Comparison of ENCODE assay signal across 13 mouse cellular contexts in genomic region chr5:93097204-93097906, GRCm38 (mm10). TPM values are rescaled to one million over a fixed set of nuclear protein-coding genes. Genes with fewer than 3 reads are reported as not detected.
DNase-seq lines count a peak whose midpoint lies in the region; ATAC-seq and TF ChIP-seq lines count a peak whose summit lies in the region.
"Had no signal": no experiment of that assay in that cellular context is flagged by ENCODE, and none has a peak within 500 bp of the region (broad histone marks: within the 10 kb centered on the region; RNA-seq: fewer than 3 reads in every experiment).

No protein-coding gene starts in this region.

- 66% methylated on average over 13 of the region's 13 CpGs for WGBS in hindbrain, embryonic 14.5 days
- 58% methylated on average over 13 of the region's 13 CpGs for WGBS in hindbrain, postnatal 0 days
- WGBS in embryonic facial prominence, embryonic 14.5 days = 55% methylated on average over 13 of the region's 13 CpGs
- WGBS in limb, embryonic 10.5 days = 69% methylated on average over 13 of the region's 13 CpGs

- ATAC-seq in hindbrain, embryonic 14.5 days (ENCODE audit: low FRiP score) = no peak
- no peak for ATAC-seq in hindbrain, postnatal 0 days
- ATAC-seq in embryonic facial prominence, embryonic 14.5 days (ENCODE audit: low read depth) = no peak
- no peak for ATAC-seq in erythroblast, adult 5-6 weeks (replicated peaks; ENCODE audit: low FRiP score, poor library complexity, severe bottlenecking)
- ATAC-seq: CD4-positive, CD25-positive, alpha-beta regulatory T cell, adult 4 months had no signal

- H3K4me3 ChIP-seq in hindbrain, embryonic 14.5 days (replicated peaks; ENCODE audit: low read length) = no peak overlapping the region
- H3K4me3 ChIP-seq in hindbrain, postnatal 0 days (ENCODE audit: low read length) = no peak overlapping the region
- H3K4me3 ChIP-seq in E14TG2a.4 (replicated peaks; ENCODE audit: low read length) = 0 out of 2 replicates have a peak overlapping the region, but pooled peaks have one; percentile 37
- no peak overlapping the region for H3K4me3 ChIP-seq in embryonic facial prominence, embryonic 14.5 days (ENCODE audit: low read depth, low read length)
- H3K4me3 ChIP-seq in limb, embryonic 10.5 days = 0 out of 2 replicates have a peak overlapping the region, but pooled peaks have one; percentile 1
- H3K4me3 ChIP-seq: liver, embryonic 15.5 days had no signal

- H3K4me1 ChIP-seq in hindbrain, embryonic 14.5 days (replicated peaks; ENCODE audit: control insufficient read depth, insufficient read depth, low read length) = peaks cover 40% of the 10 kb centered on the region
- peaks cover 16% of the 10 kb centered on the region for H3K4me1 ChIP-seq in hindbrain, postnatal 0 days (ENCODE audit: insufficient read depth, low read length)
- peaks cover 85% of the 10 kb centered on the region for H3K4me1 ChIP-seq in E14TG2a.4 (replicated peaks; ENCODE audit: low read depth, low read length)
- peaks cover 65% of the 10 kb centered on the region for H3K4me1 ChIP-seq in embryonic facial prominence, embryonic 14.5 days (ENCODE audit: control insufficient read depth, insufficient read depth, low read length)
- peaks cover 71% of the 10 kb centered on the region for H3K4me1 ChIP-seq in limb, embryonic 10.5 days

- H3K27me3 ChIP-seq in hindbrain, embryonic 14.5 days (ENCODE audit: control insufficient read depth, insufficient read depth, low read length) = no peaks in the 10 kb centered on the region
- H3K27me3 ChIP-seq in hindbrain, postnatal 0 days (ENCODE audit: insufficient read depth, low read length) = no peaks in the 10 kb centered on the region
- H3K27me3 ChIP-seq in E14TG2a.4 (ENCODE audit: insufficient read depth, low read length) = peaks cover 1% of the 10 kb centered on the region; the same call in 1 of the 2 replicates
- H3K27me3 ChIP-seq in embryonic facial prominence, embryonic 14.5 days (replicated peaks; ENCODE audit: control insufficient read depth, insufficient read depth, low read length) = no peaks in the 10 kb centered on the region
- no peaks in the 10 kb centered on the region for H3K27me3 ChIP-seq in limb, embryonic 10.5 days (ENCODE audit: low read depth, poor library complexity, severe bottlenecking)

- H3K9ac ChIP-seq in hindbrain, embryonic 14.5 days = no peak overlapping the region
- H3K9ac ChIP-seq in hindbrain, postnatal 0 days (replicated peaks; ENCODE audit: low read length) = no peak overlapping the region
- no peak overlapping the region; the same call in 1 of the 2 replicates for H3K9ac ChIP-seq in embryonic facial prominence, embryonic 14.5 days (ENCODE audit: low read depth, low read length)
- H3K9ac ChIP-seq: liver, embryonic 15.5 days had no signal

- H3K36me3 ChIP-seq in hindbrain, embryonic 14.5 days (replicated peaks; ENCODE audit: control insufficient read depth, insufficient read depth) = no peaks in the 10 kb centered on the region
- no peaks in the 10 kb centered on the region for H3K36me3 ChIP-seq in hindbrain, postnatal 0 days (ENCODE audit: insufficient read depth, low read length)
- peaks cover 35% of the 10 kb centered on the region for H3K36me3 ChIP-seq in E14TG2a.4 (ENCODE audit: insufficient read depth, low read length)
- H3K36me3 ChIP-seq in embryonic facial prominence, embryonic 14.5 days (ENCODE audit: control insufficient read depth, insufficient read depth, low read length) = 0 out of 2 replicates have a peak, but pooled peaks cover 2% of the 10 kb centered on the region
- peaks cover 46% of the 10 kb centered on the region for H3K36me3 ChIP-seq in limb, embryonic 10.5 days
- H3K36me3 ChIP-seq: liver, embryonic 15.5 days had no signal

- no peaks in the 10 kb centered on the region for H3K9me3 ChIP-seq in hindbrain, embryonic 14.5 days (ENCODE audit: control insufficient read depth, low read length)
- H3K9me3 ChIP-seq in hindbrain, postnatal 0 days (ENCODE audit: low read length) = no peaks in the 10 kb centered on the region
- H3K9me3 ChIP-seq in E14TG2a.4 (ENCODE audit: low read length) = no peaks in the 10 kb centered on the region
- no peaks in the 10 kb centered on the region for H3K9me3 ChIP-seq in embryonic facial prominence, embryonic 14.5 days (ENCODE audit: control insufficient read depth, low read length)
- H3K9me3 ChIP-seq in limb, embryonic 10.5 days (replicated peaks) = no peaks in the 10 kb centered on the region
- H3K9me3 ChIP-seq: liver, embryonic 15.5 days had no signal

- no peak overlapping the region for H3K27ac ChIP-seq in hindbrain, embryonic 14.5 days
- no peak overlapping the region for H3K27ac ChIP-seq in hindbrain, postnatal 0 days
- H3K27ac ChIP-seq in embryonic facial prominence, embryonic 14.5 days (replicated peaks; ENCODE audit: low read depth, low read length) = no peak overlapping the region
- H3K27ac ChIP-seq in limb, embryonic 10.5 days = no peak overlapping the region
- H3K27ac ChIP-seq: liver, embryonic 15.5 days had no signal

- TF ChIP-seq CTCF in hindbrain, postnatal 0 days (IDR thresholded peaks at IDR 0.05; ENCODE audit: low read depth) = no peak
- no peak for TF ChIP-seq CTCF in E14TG2a.4 (conservative IDR thresholded peaks at IDR 0.05; ENCODE audit: low read length)

- DNase-seq in hindbrain, embryonic 14.5 days (ENCODE audit: low spot score) = no peak
- no peak for DNase-seq in hindbrain, postnatal 0 days (ENCODE audit: low spot score)
- no peak for DNase-seq in embryonic facial prominence, embryonic 14.5 days (ENCODE audit: low spot score)
- no peak for DNase-seq in limb, embryonic 10.5 days (ENCODE audit: low spot score)
- DNase-seq in retina, embryonic 14.5 days (ENCODE audit: low spot score) = no peak
- no peak for DNase-seq in testis, postnatal 14 days (ENCODE audit: low spot score)
- DNase-seq: layer of hippocampus, postnatal 36 days had no signal

- peak overlapping the region; percentile 91; the same call in 1 of the 2 replicates for H3K4me2 ChIP-seq in hindbrain, embryonic 14.5 days (replicated peaks)
- no peak overlapping the region for H3K4me2 ChIP-seq in hindbrain, postnatal 0 days (ENCODE audit: low read depth, low read length)
- H3K4me2 ChIP-seq in embryonic facial prominence, embryonic 14.5 days (ENCODE audit: low read depth, low read length) = peak overlapping the region; percentile 89; the same call in 1 of the 2 replicates
- H3K4me2 ChIP-seq: liver, embryonic 15.5 days had no signal

RNA-seq across cellular contexts. Expression of gene Sept11, which starts 4.1 kb away (rescaled TPM):
- polyA plus RNA-seq in hindbrain, embryonic 14.5 days (2014; fragmentation: Nextera tagmentation; extraction: Ambion mirVana) = 155 and 163 TPM in 2 replicates
- total RNA-seq in hindbrain, postnatal 0 days (2014; rRNA removed) = 79.3 and 88.1 TPM in 2 replicates
- 92.2 and 92.5 TPM in 2 replicates for polyA plus RNA-seq in hindbrain, postnatal 0 days (2015; fragmentation: Nextera tagmentation; extraction: Ambion mirVana)
- polyA plus RNA-seq in embryonic facial prominence, embryonic 14.5 days (2014; fragmentation: Nextera tagmentation; extraction: Ambion mirVana) = 187 and 197 TPM in 2 replicates
- 340 and 390 TPM in 2 replicates for polyA plus RNA-seq in limb, embryonic 10.5 days (2016; fragmentation: Nextera tagmentation; extraction: Ambion mirVana)
- total RNA-seq in erythroblast, adult 5-6 weeks (2015; ENCODE audit: low replicate concordance) = 12.7 and 13.0 TPM in 2 replicates
- 6.1 and 15.5 TPM in 2 replicates for total RNA-seq in erythroblast, adult 5-6 weeks (2017; ENCODE audit: low replicate concordance)

RNA-seq across cellular contexts. Expression of gene Sowahb, which starts 52.5 kb away (rescaled TPM):
- not detected in 2 replicates for polyA plus RNA-seq in hindbrain, embryonic 14.5 days (2014; fragmentation: Nextera tagmentation; extraction: Ambion mirVana)
- total RNA-seq in hindbrain, postnatal 0 days (2014; rRNA removed) = 0.10 and 0.25 TPM in 2 replicates
- 0.04 and 0.08 TPM in 2 replicates for polyA plus RNA-seq in hindbrain, postnatal 0 days (2015; fragmentation: Nextera tagmentation; extraction: Ambion mirVana)
- 0.50 and 0.76 TPM in 2 replicates for polyA plus RNA-seq in embryonic facial prominence, embryonic 14.5 days (2014; fragmentation: Nextera tagmentation; extraction: Ambion mirVana)
- 1.1 and 1.3 TPM in 2 replicates for polyA plus RNA-seq in limb, embryonic 10.5 days (2016; fragmentation: Nextera tagmentation; extraction: Ambion mirVana)
- not detected in 2 replicates for total RNA-seq in erythroblast, adult 5-6 weeks (2015; ENCODE audit: low replicate concordance)
- not detected in 2 replicates for total RNA-seq in erythroblast, adult 5-6 weeks (2017; ENCODE audit: low replicate concordance)
- total RNA-seq: hematopoietic stem cell, adult 5-6 weeks; megakaryocyte progenitor cell, adult 5-6 weeks had no signal
- polyA plus RNA-seq: CD4-positive, CD25-positive, alpha-beta regulatory T cell, adult 4 months had no signal

Comparison
In these comparisons a context has a peak if more than half of its experiments do, and no peak if none do; other contexts are left out.
1. H3K4me3 ChIP-seq: peak in E14TG2a.4 (single experiment) and limb, embryonic 10.5 days (single experiment); none in hindbrain, embryonic 14.5 days (single experiment), hindbrain, postnatal 0 days (single experiment) and embryonic facial prominence, embryonic 14.5 days (single experiment).